Mouse (Mus musculus): Measurements from ENCODE around the gene Svs6. TPM values are rescaled to one million over a fixed set of nuclear protein-coding genes. Genes with fewer than 3 reads are reported as not detected.
"Not testable (repeated sequence)": the region's sequence is repeated elsewhere in the genome, so short reads cannot be mapped to it uniquely, and the experiment has no call there.

The Svs6 gene
- not detected in 2 replicates for polyA plus RNA-seq (2016; fragmentation: Nextera tagmentation; extraction: Ambion mirVana)

DNA sequence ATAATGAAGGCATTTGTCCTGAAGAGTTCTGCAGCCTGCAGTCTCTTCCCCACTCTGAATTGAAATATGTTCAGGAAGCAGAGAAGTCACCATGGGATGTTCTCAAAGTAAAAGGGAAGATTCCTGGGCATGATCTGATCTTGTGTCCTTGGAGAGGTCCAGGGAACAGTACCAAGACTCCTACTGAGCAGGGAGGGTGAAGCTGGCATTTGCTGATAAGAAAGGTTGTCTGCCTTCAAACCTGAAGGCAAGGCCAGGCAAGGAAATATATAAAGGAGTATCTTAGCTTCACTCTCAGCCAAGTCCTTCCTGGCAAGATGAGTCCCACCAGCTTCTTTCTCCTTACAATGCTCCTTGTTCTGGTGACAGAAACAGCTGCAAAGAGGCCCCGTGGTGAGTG, at the start of gene Svs6:
Gene Svs6 (plus strand): TSS at position 301 of the 400 bp plus-strand sequence.
- ATAC-seq (ENCODE audit: low FRiP score); H3K9me3 ChIP-seq; H3K4me2 ChIP-seq; H3K27me3 ChIP-seq; H3K27ac ChIP-seq; H3K9ac ChIP-seq; H3K36me3 ChIP-seq (replicated peaks); H3K4me1 ChIP-seq; H3K4me3 ChIP-seq (replicated peaks): not testable (repeated sequence)
- 82% methylated on average over 1 of the region's 1 CpGs for WGBS

DNA sequence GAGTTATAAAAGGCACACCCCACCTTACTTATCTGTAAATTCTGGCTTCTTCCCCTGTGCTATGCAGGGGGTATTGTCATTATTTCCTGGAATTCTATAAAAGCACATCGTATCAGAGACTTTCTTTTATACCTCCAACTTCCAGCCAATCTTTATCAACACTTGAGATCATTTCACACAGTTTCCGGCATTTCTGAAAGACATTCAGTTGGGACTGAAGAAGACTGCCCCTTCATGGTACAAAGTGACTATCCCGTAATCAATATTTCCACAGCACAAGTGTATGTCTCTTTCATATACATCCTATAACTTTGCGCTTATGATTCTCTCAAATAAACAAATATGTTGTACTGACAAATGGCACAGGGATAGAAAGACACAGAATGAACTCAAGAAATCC, 38.2 kb upstream of the Svs6 start, which contains the start of gene Svs4:
Gene Svs4 (minus strand): TSS at position 101 of the 400 bp plus-strand sequence.
- 93% methylated on average over 4 of the region's 4 CpGs for WGBS
- H3K9me3 ChIP-seq, result no peaks in the 10 kb centered on the region
- no peak within 1 kb of the TSS for H3K4me2 ChIP-seq
- H3K27me3 ChIP-seq, result no peaks in the 10 kb centered on the region
- no peak for ATAC-seq (ENCODE audit: low FRiP score)
- no peak within 1 kb of the TSS for H3K27ac ChIP-seq
- no peaks in the 10 kb centered on the region for H3K4me1 ChIP-seq
- H3K9ac ChIP-seq, result no peak within 1 kb of the TSS
- H3K36me3 ChIP-seq (replicated peaks), result no peaks in the 10 kb centered on the region
- no peak within 1 kb of the TSS for H3K4me3 ChIP-seq (replicated peaks)

DNA sequence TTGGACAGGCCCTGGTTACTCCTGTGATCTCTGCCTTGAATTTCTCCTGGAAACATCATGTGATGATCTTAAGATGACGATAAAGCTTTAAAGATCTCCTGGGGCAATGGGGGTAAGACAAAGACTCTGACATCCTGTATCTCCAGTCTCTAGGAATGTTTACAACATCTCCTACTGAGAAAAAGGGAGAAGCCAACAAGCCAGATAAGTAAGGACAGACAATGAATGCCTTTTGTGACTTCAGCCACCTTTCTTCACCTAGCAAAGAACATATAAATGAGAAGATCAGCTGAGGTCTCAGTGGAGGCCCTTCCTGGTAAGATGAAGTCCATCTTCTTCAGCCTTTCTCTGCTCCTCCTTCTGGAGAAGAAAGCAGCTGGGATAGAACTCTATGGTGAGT, 27.6 kb upstream of the Svs6 start, which contains the start of gene Svs3a:
Gene Svs3a (plus strand): TSS at position 301 of the 400 bp plus-strand sequence.
- not testable (repeated sequence) for H3K4me2 ChIP-seq; H3K36me3 ChIP-seq (replicated peaks); H3K9ac ChIP-seq; H3K27me3 ChIP-seq; H3K4me1 ChIP-seq; H3K9me3 ChIP-seq; H3K4me3 ChIP-seq (replicated peaks); ATAC-seq (ENCODE audit: low FRiP score); H3K27ac ChIP-seq
- WGBS, result 84% methylated on average over 1 of the region's 1 CpGs

DNA sequence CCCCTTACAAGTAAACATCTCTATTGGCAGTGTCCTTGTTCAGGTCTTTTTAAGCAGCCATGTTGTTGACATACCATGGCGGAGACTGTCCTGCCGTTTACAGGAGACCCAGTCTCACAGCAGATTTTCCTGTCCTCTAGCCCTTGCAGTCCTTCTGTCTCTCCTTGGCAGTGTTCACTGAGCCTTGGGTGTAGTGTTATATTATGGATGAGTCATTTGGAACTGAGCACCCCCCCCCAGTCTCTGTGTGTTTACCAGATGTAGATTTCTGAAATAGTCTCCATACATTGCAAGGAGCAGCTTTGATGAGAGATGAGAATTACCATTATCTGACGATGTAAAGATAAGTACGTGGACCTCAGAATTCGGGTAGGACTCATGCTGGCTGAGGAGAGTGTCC, 4.0 kb upstream of the Svs6 start:
- no peak for ATAC-seq (ENCODE audit: low FRiP score)
- Histone ChIP-seq H3K27me3 (no peaks in the 10 kb centered on the region), H3K27ac (no peak overlapping the region), H3K36me3 (replicated peaks) (no peaks in the 10 kb centered on the region), H3K9me3 (no peaks in the 10 kb centered on the region), H3K4me3 (replicated peaks) (no peak overlapping the region), H3K4me2 (no peak overlapping the region), H3K4me1 (no peaks in the 10 kb centered on the region), H3K9ac (no peak overlapping the region)
- 94% methylated on average over 5 of the region's 5 CpGs for WGBS

DNA sequence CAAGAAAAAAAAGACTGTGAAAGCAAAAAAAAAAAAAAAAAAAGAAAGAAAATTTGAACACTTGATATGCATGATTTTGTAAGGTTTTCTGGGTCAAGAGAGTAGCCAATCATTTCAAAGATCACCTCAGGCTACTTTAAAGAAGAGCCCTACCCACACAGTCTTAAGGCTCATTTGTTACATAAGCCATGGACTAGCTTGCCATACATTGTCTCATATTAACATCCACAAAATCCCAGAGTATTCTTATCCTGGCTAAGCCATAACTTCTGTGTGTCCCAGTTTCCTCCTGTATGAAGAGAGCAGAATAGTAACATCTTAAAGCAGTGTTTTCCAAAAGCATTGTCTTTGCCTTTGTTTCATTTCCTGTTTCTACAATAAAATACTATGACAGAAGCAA, 1.1 kb upstream of the Svs6 start:
- H3K9ac ChIP-seq; H3K9me3 ChIP-seq; H3K4me2 ChIP-seq; H3K27me3 ChIP-seq; ATAC-seq (ENCODE audit: low FRiP score); H3K36me3 ChIP-seq (replicated peaks); H3K4me3 ChIP-seq (replicated peaks); H3K27ac ChIP-seq; H3K4me1 ChIP-seq: not testable (repeated sequence)

DNA sequence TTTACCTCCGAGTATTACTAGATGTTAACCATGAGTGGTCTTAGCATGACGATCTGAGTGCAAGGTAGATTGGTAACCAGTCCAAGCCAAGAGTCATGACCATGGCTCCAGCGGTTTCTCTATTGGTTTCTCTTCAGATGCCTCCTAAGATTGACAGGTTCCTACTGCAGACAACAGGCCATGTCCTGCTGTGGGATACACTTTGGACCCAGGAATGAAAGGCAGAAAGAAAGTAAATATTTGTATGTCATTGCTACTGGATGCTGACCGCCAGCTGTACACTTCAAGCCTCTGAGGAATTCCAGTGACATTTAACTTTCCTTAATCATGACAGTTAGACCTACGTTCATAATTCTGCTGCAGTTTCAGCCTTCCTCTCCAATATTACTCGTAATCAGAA, 4.4 kb downstream of the Svs6 start:
- no peak for ATAC-seq (ENCODE audit: low FRiP score)
- 92% methylated on average over 6 of the region's 6 CpGs for WGBS
- Histone ChIP-seq H3K9ac (no peak overlapping the region), H3K27me3 (no peaks in the 10 kb centered on the region), H3K36me3 (replicated peaks) (no peaks in the 10 kb centered on the region), H3K9me3 (no peaks in the 10 kb centered on the region), H3K4me1 (no peaks in the 10 kb centered on the region), H3K27ac (no peak overlapping the region), H3K4me2 (no peak overlapping the region), H3K4me3 (replicated peaks) (no peak overlapping the region)

DNA sequence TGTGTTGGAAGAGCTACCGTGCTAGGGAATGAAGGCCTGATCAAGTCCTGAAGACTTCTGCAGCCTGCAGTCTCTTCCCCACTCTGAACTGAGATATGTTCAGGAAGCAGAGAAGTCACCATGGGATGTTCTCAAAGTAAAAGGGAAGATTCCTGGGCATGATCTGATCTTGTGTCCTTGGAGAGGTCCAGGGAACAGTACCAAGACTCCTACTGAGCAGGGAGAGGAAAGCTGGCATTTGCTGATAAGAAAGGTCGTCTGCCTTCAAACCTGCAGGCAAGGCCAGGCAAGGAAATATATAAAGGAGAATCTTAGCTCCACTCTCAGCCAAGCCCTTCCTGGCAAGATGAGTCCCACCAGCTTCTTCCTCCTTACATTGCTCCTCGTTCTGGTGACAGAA, 15.9 kb downstream of the Svs6 start, which contains the start of gene Svs5:
Gene Svs5 (plus strand): TSS at position 301 of the 400 bp plus-strand sequence.
- H3K36me3 ChIP-seq (replicated peaks); H3K4me1 ChIP-seq; H3K4me3 ChIP-seq (replicated peaks); H3K9ac ChIP-seq; H3K4me2 ChIP-seq; ATAC-seq (ENCODE audit: low FRiP score); H3K27ac ChIP-seq; H3K9me3 ChIP-seq; H3K27me3 ChIP-seq: not testable (repeated sequence)
- 80% methylated on average over 3 of the region's 3 CpGs for WGBS

DNA sequence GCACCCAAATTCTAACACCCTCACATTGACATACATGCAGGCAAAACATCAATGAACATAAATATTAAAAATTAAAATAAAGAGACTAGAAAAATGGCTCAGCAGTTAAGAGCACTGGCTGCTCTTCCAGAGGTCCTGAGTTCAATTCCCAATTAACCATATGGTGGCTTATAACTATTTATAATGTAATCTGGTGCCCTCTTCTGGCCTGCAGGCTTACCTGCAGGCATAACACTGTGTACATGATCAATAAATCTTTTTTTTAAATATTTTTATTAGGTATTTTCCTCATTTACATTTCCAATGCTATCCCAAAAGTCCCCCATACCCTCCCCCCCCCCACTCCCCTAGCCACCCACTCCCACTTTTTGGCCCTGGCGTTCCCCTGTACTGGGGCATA, 27.2 kb downstream of the Svs6 start:
- H3K9ac ChIP-seq; H3K27me3 ChIP-seq; H3K4me3 ChIP-seq (replicated peaks); H3K9me3 ChIP-seq; ATAC-seq (ENCODE audit: low FRiP score); H3K27ac ChIP-seq; H3K4me1 ChIP-seq; H3K36me3 ChIP-seq (replicated peaks); H3K4me2 ChIP-seq: not testable (repeated sequence)
- 73% methylated on average over 1 of the region's 1 CpGs for WGBS

DNA sequence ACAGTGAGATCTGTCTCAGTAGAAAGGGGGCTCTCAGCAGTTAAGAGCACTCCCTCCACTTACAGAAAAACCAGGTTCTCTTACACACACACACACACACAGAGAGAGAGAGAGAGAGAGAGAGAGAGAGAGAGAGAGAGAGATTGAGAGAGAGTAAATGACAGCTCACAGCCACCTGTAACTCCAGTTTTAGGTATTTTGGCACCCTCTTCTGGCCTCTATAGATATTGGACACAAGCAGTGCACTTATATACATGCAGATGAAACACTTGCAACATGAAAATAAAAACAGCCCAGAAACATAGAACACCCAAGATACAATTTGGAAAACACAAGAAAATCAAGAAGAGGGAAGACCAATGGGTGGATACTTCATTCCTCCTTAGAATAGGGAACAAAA, 31.1 kb downstream of the Svs6 start:
- not testable (repeated sequence) for H3K4me2 ChIP-seq; H3K27ac ChIP-seq; H3K27me3 ChIP-seq; H3K4me3 ChIP-seq (replicated peaks); H3K9ac ChIP-seq; H3K9me3 ChIP-seq; ATAC-seq (ENCODE audit: low FRiP score); H3K4me1 ChIP-seq; H3K36me3 ChIP-seq (replicated peaks)

DNA sequence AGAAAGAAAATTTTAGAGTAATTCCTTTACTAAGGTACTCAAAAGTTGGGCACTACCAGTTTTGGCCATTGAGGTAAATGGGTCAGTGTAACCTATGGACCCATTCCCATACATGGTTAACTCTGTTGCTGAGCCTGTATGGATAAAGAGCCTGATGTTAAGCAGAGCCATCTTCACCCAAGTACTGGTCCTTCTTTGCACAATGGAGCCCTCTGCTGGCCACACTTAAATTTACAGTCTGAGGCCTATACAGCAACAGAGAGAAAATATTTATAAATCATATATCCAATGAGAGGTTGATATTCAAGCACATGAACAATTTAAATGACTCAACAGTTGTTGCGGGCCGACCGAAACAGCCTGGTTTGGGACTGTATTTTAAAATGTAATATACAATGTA, 32.4 kb downstream of the Svs6 start:
- Histone ChIP-seq H3K4me2 (no peak overlapping the region), H3K27ac (no peak overlapping the region), H3K27me3 (no peaks in the 10 kb centered on the region), H3K4me1 (no peaks in the 10 kb centered on the region), H3K4me3 (replicated peaks) (no peak overlapping the region), H3K9me3 (no peaks in the 10 kb centered on the region), H3K36me3 (replicated peaks) (no peaks in the 10 kb centered on the region), H3K9ac (no peak overlapping the region)
- WGBS, result 85% methylated on average over 3 of the region's 3 CpGs
- ATAC-seq (ENCODE audit: low FRiP score), result no peak

DNA sequence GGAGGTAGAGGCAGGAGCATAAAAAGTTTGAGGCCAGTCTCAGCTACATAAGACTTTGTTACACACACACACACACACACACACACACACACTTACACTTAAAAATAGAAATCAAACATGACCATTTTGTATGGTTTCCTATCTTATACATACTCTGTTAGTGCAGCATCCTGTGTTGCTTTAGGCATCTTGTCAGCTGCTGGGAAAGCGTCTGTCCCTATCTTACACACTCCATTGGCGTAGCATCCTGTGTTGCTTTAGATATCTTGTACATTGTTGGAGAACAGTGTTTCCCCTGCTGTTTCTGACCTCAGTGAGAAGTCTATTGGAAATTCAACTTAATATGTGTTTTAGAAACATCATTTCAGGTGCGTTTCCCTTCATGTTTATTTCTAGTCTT, 36.1 kb downstream of the Svs6 start:
- no peak overlapping the region for H3K9ac ChIP-seq
- H3K27ac ChIP-seq, result no peak overlapping the region
- H3K4me1 ChIP-seq, result no peaks in the 10 kb centered on the region
- H3K4me2 ChIP-seq, result no peak overlapping the region
- no peaks in the 10 kb centered on the region for H3K27me3 ChIP-seq
- no peak for ATAC-seq (ENCODE audit: low FRiP score)
- H3K9me3 ChIP-seq, result no peaks in the 10 kb centered on the region
- H3K36me3 ChIP-seq (replicated peaks), result no peaks in the 10 kb centered on the region
- no peak overlapping the region for H3K4me3 ChIP-seq (replicated peaks)
- WGBS, result 87% methylated on average over 3 of the region's 3 CpGs

DNA sequence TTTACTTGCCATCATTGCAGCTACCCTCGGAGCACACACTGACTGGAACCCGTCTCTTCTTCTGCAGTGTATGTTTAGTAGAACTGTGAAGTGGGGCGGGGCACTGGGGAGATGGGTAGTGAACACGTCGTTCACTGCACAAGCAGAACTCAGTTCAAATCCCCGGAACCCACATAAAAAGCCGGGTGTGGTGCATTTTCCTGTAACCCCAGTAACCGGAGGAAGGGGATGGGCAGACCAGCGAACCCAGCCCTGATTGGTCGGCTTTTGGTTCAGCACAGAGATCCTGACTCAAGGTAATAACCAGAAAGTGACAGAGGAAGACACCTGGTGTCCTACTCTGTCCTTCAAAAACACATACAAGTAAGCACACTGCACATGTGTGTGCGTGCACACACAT, 36.8 kb downstream of the Svs6 start:
- Histone ChIP-seq H3K4me2 (no peak overlapping the region), H3K9me3 (no peaks in the 10 kb centered on the region), H3K4me1 (no peaks in the 10 kb centered on the region), H3K27ac (no peak overlapping the region), H3K9ac (no peak overlapping the region), H3K36me3 (replicated peaks) (no peaks in the 10 kb centered on the region), H3K27me3 (no peaks in the 10 kb centered on the region), H3K4me3 (replicated peaks) (no peak overlapping the region)
- 85% methylated on average over 11 of the region's 11 CpGs for WGBS
- no peak for ATAC-seq (ENCODE audit: low FRiP score)

DNA sequence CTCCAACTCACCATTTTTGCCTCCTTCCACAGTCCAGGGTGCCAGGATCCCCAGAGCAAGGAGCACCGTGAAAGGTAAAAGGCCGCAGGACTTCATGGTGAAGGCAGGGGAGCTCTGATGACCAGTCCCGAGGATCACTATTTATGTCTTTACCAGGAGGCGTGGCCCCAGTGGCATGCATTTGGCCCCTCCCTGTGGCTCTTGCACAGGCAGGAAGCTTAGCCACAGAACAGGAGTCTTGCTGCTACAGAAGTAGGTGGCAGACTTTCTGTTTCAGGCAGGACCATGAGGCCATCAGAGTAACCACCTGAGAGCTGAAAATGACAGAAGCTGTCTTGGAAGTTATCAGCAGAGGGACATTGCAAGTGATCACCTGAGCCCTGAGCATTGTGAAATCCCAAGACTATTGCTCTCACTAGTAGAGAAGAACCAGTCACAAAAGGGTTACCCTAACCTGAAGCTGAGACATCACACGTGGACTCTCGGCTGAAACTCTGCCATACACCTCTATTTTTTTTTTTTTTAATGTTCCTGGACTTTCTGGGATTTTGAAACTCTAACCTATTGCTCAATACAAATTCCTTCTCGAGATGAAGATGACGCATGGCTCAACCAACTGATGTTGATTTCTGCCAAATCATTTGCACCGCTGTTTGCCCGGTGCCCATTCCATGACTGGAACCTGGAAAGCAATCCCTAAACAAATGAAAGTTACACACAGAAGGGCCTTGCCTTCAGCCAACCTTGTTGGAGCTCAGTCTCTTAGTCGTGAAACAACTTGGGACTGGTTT, 39.8 kb downstream of the Svs6 start:
- no peaks in the 10 kb centered on the region for H3K9me3 ChIP-seq
- H3K4me1 ChIP-seq, result peaks cover 4% of the 10 kb centered on the region; the same call in 1 of the 2 replicates
- no peak for ATAC-seq (ENCODE audit: low FRiP score)

More for the DNA sequence above, 39.8 kb downstream of the Svs6 start:
- Histone ChIP-seq H3K9ac (no peak overlapping the region), H3K4me2 (no peak overlapping the region), H3K27ac (no peak overlapping the region), H3K36me3 (replicated peaks) (no peaks in the 10 kb centered on the region), H3K4me3 (replicated peaks) (no peak overlapping the region), H3K27me3 (no peaks in the 10 kb centered on the region)
- WGBS, result 79% methylated on average over 11 of the region's 11 CpGs

Measured in forebrain, embryonic 12.5 days (tissue).